Mouse (Mus musculus) MEL (cell line): ENCODE measurements around the gene Serpinh1. TPM values are rescaled to one million over a fixed set of nuclear protein-coding genes. Genes with fewer than 3 reads are reported as not detected.

Experiments
- DNase-seq: peaks from one replicate; pipeline ENCODE4 v3.0.0; 2011; ENCODE audit warnings: low read depth, low spot score
- H3K27ac ChIP-seq: 2 replicates; pipeline ENCODE4 v1.5.1; 2012; ENCODE audit warnings: low read depth, mild to moderate bottlenecking, control low read depth, low read length, moderate library complexity; ENCODE audit not compliant: control insufficient read depth
- H3K27me3 ChIP-seq, 2 experiments: fragments of 150-350 bp in 1 of 2; sonication (generic) in 1 of 2; 2 replicates each; pipeline ENCODE4 v1.6.1; 2012; ENCODE audit warnings: low read length in 2 of 2, mild to moderate bottlenecking in 2 of 2, improper control_type of control experiment in 1 of 2, moderate library complexity in 1 of 2; ENCODE audit not compliant: insufficient read depth in 2 of 2, control insufficient read depth in 1 of 2
- H3K36me3 ChIP-seq, 2 experiments: 2 replicates each; pipeline ENCODE4 v1.6.1; 2012 to 2014; ENCODE audit warnings: low read length in 2 of 2, improper control_type of control experiment in 1 of 2, inconsistent platforms in 1 of 2, mild to moderate bottlenecking in 1 of 2; ENCODE audit not compliant: insufficient read depth in 2 of 2, control insufficient read depth in 1 of 2
- H3K4me1 ChIP-seq, 2 experiments: fragments of 150-350 bp in 1 of 2; sonication (generic) in 1 of 2; 2 replicates each; pipeline ENCODE4 v1.6.1; 2012; ENCODE audit warnings: low read length in 2 of 2, improper control_type of control experiment in 1 of 2, mild to moderate bottlenecking in 1 of 2; ENCODE audit not compliant: insufficient read depth in 2 of 2, control insufficient read depth in 1 of 2
- H3K4me3 ChIP-seq, 2 experiments: fragments of 150-350 bp in 1 of 2; sonication (generic) in 1 of 2; 2 replicates each; pipeline ENCODE4 v1.5.1; 2012; ENCODE audit warnings: low read depth in 2 of 2, low read length in 2 of 2, mild to moderate bottlenecking in 2 of 2, moderate library complexity in 2 of 2, control low read depth in 1 of 2, improper control_type of control experiment in 1 of 2; ENCODE audit not compliant: control insufficient read depth in 1 of 2, insufficient read depth in 1 of 2
- H3K79me2 ChIP-seq: 2 replicates; pipeline ENCODE4 v1.6.1; 2012; ENCODE audit warnings: mild to moderate bottlenecking, low read length, moderate library complexity; ENCODE audit not compliant: control insufficient read depth, poor library complexity, insufficient read depth
- H3K9ac ChIP-seq: 2 replicates; pipeline ENCODE4 v1.6.1; 2012; ENCODE audit warnings: low read depth, mild to moderate bottlenecking, control low read depth, low read length, moderate library complexity; ENCODE audit not compliant: control insufficient read depth, poor library complexity, severe bottlenecking
- H3K9me3 ChIP-seq: fragments of 150-350 bp; sonication (generic); replicated peaks from 2 replicates; pipeline ENCODE4 v1.6.1; 2012; ENCODE audit warnings: mild to moderate bottlenecking, low read length, improper control_type of control experiment, moderate library complexity; ENCODE audit not compliant: insufficient read depth
- ELF1 ChIP-seq: IDR thresholded peaks from 2 replicates; pipeline ENCODE4 v1.6.1; 2014; ENCODE audit warnings: low read depth, mild to moderate bottlenecking, inconsistent platforms, low read length, improper control_type of control experiment, moderate library complexity
- EP300 ChIP-seq, 2 experiments: IDR thresholded peaks; 2 replicates each; pipeline ENCODE4 v1.6.1; 2011; ENCODE audit warnings: improper control_type of control experiment in 2 of 2, low read length in 2 of 2, low read depth in 1 of 2, mild to moderate bottlenecking in 1 of 2
- JUND ChIP-seq: IDR thresholded peaks from 2 replicates; pipeline ENCODE4 v1.6.1; 2011; ENCODE audit warnings: low read depth, mild to moderate bottlenecking, improper control_type of control experiment, low read length
- MAFK ChIP-seq: IDR thresholded peaks from 2 replicates; pipeline ENCODE4 v1.6.1; 2011; ENCODE audit warnings: low read depth, mild to moderate bottlenecking, low read length, improper control_type of control experiment, borderline replicate concordance
- MAZ ChIP-seq: IDR thresholded peaks from 2 replicates; pipeline ENCODE4 v1.6.1; 2012; ENCODE audit warnings: low read depth, mild to moderate bottlenecking, inconsistent platforms, low read length, improper control_type of control experiment
- MYB ChIP-seq: IDR thresholded peaks from 2 replicates; pipeline ENCODE4 v1.6.1; 2011; ENCODE audit warnings: mild to moderate bottlenecking, low read depth, low read length, improper control_type of control experiment
- MYC ChIP-seq: IDR thresholded peaks from 2 replicates; pipeline ENCODE4 v1.6.1; 2011; ENCODE audit warnings: low read depth, mild to moderate bottlenecking, low read length, improper control_type of control experiment, moderate library complexity
- TAL1 ChIP-seq: IDR thresholded peaks from 2 replicates; pipeline ENCODE4 v1.6.1; 2012; ENCODE audit warnings: mild to moderate bottlenecking, inconsistent platforms, low read length, moderate library complexity, mixed read lengths
- TBP ChIP-seq: IDR thresholded peaks from 2 replicates; pipeline ENCODE4 v1.8.0; 2011; ENCODE audit warnings: low read depth, low read length, improper control_type of control experiment
- UBTF ChIP-seq: IDR thresholded peaks from 2 replicates; pipeline ENCODE4 v1.6.1; 2012; ENCODE audit warnings: low read depth, mild to moderate bottlenecking, inconsistent platforms, low read length, improper control_type of control experiment, moderate library complexity, borderline replicate concordance; ENCODE audit not compliant: insufficient read depth
- USF2 ChIP-seq, 2 experiments: IDR thresholded peaks; 2 replicates each; pipeline ENCODE4 v1.6.1; 2011 to 2012; ENCODE audit warnings: improper control_type of control experiment in 2 of 2, low read length in 2 of 2, borderline replicate concordance in 1 of 2, inconsistent platforms in 1 of 2, low read depth in 1 of 2, mild to moderate bottlenecking in 1 of 2; ENCODE audit not compliant: insufficient read depth in 1 of 2
- polyA plus RNA-seq, 2 experiments: library from polyadenylated mRNA; stranded (reverse) in 1 of 2; unstranded in 1 of 2; fragments of >175 nt in 1 of 2; fragments of >200 nt in 1 of 2; gene quantifications; 2 replicates each; pipeline versions ENCODE4 v1.2.1 to v1.2.4; 2012; ENCODE audit warnings: low replicate concordance in 2 of 2, low read depth in 1 of 2; ENCODE audit not compliant: insufficient read length in 2 of 2, insufficient read depth in 1 of 2, missing spikeins in 1 of 2
- total RNA-seq: library from RNA; depleted of rRNA; stranded (reverse); fragments of 300-350 nt; gene quantifications from 2 replicates; pipeline ENCODE4 v1.2.3, GENCODE M21; 2012

The Serpinh1 gene
- total and polyA plus RNA-seq, 3 experiments = not detected

DNA sequence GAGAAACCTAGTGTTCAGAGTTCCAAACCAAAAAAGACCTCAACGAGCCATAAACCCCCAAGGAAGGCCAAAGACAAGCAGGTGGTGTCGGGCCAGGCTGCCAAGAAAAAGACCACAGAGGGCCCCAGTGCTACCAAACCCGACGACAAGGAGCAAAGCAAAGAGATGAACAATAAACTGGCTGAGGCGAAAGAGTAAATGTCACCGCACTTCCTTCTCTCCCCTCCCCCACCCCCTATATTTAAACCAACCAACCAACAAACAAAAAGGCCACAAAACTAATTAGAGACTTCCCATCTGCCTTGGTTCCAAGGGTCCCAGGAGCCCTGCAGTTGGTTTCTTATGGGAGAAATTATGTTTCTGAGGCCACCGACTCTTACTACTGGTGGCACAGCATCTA lies 35.6 kb downstream of the Serpinh1 start:
- H3K4me3 ChIP-seq = no peak overlapping the region
- no peak overlapping the region for H3K27ac ChIP-seq
- H3K36me3 ChIP-seq = no peaks in the 10 kb centered on the region
- TF ChIP-seq JUND = no peak
- TF ChIP-seq ELF1 = no peak
- TF ChIP-seq MAFK = no peak
- no peak for TF ChIP-seq TAL1
- no peaks in the 10 kb centered on the region for H3K4me1 ChIP-seq
- H3K9ac ChIP-seq = no peak overlapping the region
- peaks cover 0 to 11% of the 10 kb centered on the region in 2 experiments; a peak in 3 of 4 replicates for H3K27me3 ChIP-seq
- DNase-seq = no peak
- no peaks in the 10 kb centered on the region for H3K79me2 ChIP-seq
- no peaks in the 10 kb centered on the region for H3K9me3 ChIP-seq

DNA sequence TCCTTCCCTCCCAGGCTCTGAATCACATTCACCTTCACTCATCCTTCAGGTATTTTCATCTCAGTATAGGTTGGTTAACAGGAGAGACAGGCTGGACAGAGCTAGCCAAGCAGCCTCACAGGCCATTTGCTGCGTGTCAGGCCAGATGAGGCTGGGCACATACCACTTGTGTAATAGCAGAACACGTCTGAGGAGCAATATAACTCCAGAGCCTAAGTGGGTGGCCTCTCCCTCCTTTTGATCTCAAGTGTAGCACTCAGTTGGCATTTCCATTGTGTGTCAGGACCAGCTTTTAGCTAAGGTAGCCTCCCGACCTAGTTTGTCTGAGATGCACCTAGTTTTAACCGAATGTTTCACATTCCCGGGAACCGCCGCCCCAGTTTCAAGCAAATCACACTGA lies 36.8 kb downstream of the Serpinh1 start:
- Histone ChIP-seq H3K4me1 (no peaks in the 10 kb centered on the region), H3K4me3 (no peak overlapping the region), H3K9me3 (no peaks in the 10 kb centered on the region), H3K36me3 (no peaks in the 10 kb centered on the region), H3K27ac (no peak overlapping the region), H3K79me2 (no peaks in the 10 kb centered on the region)
- DNase-seq = no peak
- TF ChIP-seq USF2 (IDR thresholded peaks at IDR 0.05; ENCODE audit: borderline replicate concordance in 1 of 2, insufficient read depth in 1 of 2, low read depth in 1 of 2, low read length in 2 of 2) (no peak), TAL1 (no peak), EP300 (IDR thresholded peaks at IDR 0.05; ENCODE audit: low read depth in 1 of 2, low read length in 2 of 2) (no peak)
- TF ChIP-seq, all 39 proteins: peak for 0
- Histone ChIP-seq H3K9ac (no peak overlapping the region), H3K27me3 (peaks cover 0 to 15% of the 10 kb centered on the region in 2 experiments; a peak in 3 of 4 replicates)

DNA sequence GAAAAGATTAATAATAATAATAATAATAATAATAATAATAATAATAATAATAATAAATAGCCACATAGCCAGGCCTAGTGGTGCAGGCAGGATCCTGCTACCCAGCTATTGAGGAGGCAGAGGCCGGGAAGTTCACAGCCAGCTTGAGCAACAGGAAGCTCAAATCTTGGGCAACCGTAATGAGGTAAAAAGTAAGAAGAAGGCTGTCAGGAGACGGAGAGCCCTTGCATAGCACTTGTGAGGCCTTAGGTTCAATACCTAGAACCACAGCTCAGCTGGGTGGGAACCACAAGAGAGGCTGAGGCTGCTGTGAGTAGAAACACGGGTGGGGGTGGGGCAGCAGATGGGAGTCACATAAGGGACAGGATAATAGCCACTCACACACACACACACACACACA lies 38.5 kb downstream of the Serpinh1 start:
- peaks cover 0 to 12% of the 10 kb centered on the region in 2 experiments; a peak in 3 of 4 replicates for H3K27me3 ChIP-seq
- TF ChIP-seq MAZ (no peak), UBTF (no peak), MYB (no peak), TBP (no peak), MYC (no peak), ELF1 (no peak)

More for the DNA sequence above, 38.5 kb downstream of the Serpinh1 start:
- no peak overlapping the region for H3K4me3 ChIP-seq
- no peaks in the 10 kb centered on the region for H3K4me1 ChIP-seq
- H3K27ac ChIP-seq = no peak overlapping the region
- no peaks in the 10 kb centered on the region for H3K36me3 ChIP-seq
- H3K9ac ChIP-seq = no peak overlapping the region
- DNase-seq = no peak
- H3K9me3 ChIP-seq = no peaks in the 10 kb centered on the region
- no peaks in the 10 kb centered on the region for H3K79me2 ChIP-seq
